Mouse (Mus musculus) spleen, adult 2 months (tissue): ENCODE measurements around the gene Lrrc4c.

ENCODE experiments used
- CTCF ChIP-seq: fragments of 200-500 bp; IDR thresholded peaks from 2 replicates; pipeline ENCODE4 v1.5.1; 2011; ENCODE audit warnings: mild to moderate bottlenecking, inconsistent platforms; ENCODE audit not compliant: insufficient read depth, insufficient read length, insufficient replicate concordance; ENCODE audit errors: extremely low read depth
- POLR2A ChIP-seq: fragments of 200-500 bp; IDR thresholded peaks from 2 replicates; pipeline ENCODE4 v1.6.1; 2011; ENCODE audit warnings: low read depth, low read length, inconsistent platforms

GRCm38 (mm10) chr2:96318556-96318955 lies 587 bp downstream of the Lrrc4c start:
- TF ChIP-seq CTCF (no peak), POLR2A (no peak)
